Mouse (Mus musculus) mesoderm, embryonic 11.5 days (tissue): ENCODE results near the gene Hdac7.

Experiments used
- DNase-seq: peaks from one replicate; pipeline ENCODE4 v3.0.0-alpha.2; 2012; ENCODE audit warnings: low read depth, low spot score

Hdac7 gene

GRCm38 (mm10) chr15:97854551-97854950 is 10.2 kb upstream of the Hdac7 start:
- no peak for DNase-seq

- DNase-seq = no peak
Measured at GRCm38 (mm10) chr15:97854059-97854458, 9.8 kb upstream of the Hdac7 start.

- no peak for DNase-seq
Measured at GRCm38 (mm10) chr15:97852291-97852690, 8.0 kb upstream of the Hdac7 start.

GRCm38 (mm10) chr15:97851011-97851410 is 6.7 kb upstream of the Hdac7 start:
- no peak for DNase-seq

GRCm38 (mm10) chr15:97850441-97850840 is 6.1 kb upstream of the Hdac7 start:
- peak; percentile 39 for DNase-seq

- DNase-seq = peak; percentile 92
Measured at GRCm38 (mm10) chr15:97849116-97849911, 5.0 kb upstream of the Hdac7 start.

- DNase-seq = no peak
Measured at GRCm38 (mm10) chr15:97847866-97848265, 3.6 kb upstream of the Hdac7 start.

- DNase-seq = no peak
Measured at GRCm38 (mm10) chr15:97847285-97847684, 3.0 kb upstream of the Hdac7 start.

GRCm38 (mm10) chr15:97846121-97846882 is 2.0 kb upstream of the Hdac7 start:
- no peak for DNase-seq

GRCm38 (mm10) chr15:97843247-97843651 is 1.1 kb downstream of the Hdac7 start:
- no peak for DNase-seq

- DNase-seq = no peak
Measured at GRCm38 (mm10) chr15:97842058-97842457, 2.2 kb downstream of the Hdac7 start.

GRCm38 (mm10) chr15:97841383-97841782 is 2.9 kb downstream of the Hdac7 start:
- no peak for DNase-seq

- DNase-seq = no peak
Measured at GRCm38 (mm10) chr15:97840781-97841180, 3.5 kb downstream of the Hdac7 start.

GRCm38 (mm10) chr15:97839991-97840455 is 4.3 kb downstream of the Hdac7 start:
- DNase-seq = peak; percentile 64

- DNase-seq = no peak
Measured at GRCm38 (mm10) chr15:97839473-97839872, 4.8 kb downstream of the Hdac7 start.

GRCm38 (mm10) chr15:97839012-97839411 is 5.3 kb downstream of the Hdac7 start:
- DNase-seq = no peak

GRCm38 (mm10) chr15:97838395-97838794 is 5.9 kb downstream of the Hdac7 start:
- no peak for DNase-seq

GRCm38 (mm10) chr15:97837491-97838061 is 6.7 kb downstream of the Hdac7 start:
- DNase-seq = no peak

- DNase-seq = no peak
Measured at GRCm38 (mm10) chr15:97836894-97837247, 7.4 kb downstream of the Hdac7 start.

GRCm38 (mm10) chr15:97836153-97836893 is 8.0 kb downstream of the Hdac7 start:
- DNase-seq = no peak

- DNase-seq = no peak
Measured at GRCm38 (mm10) chr15:97832764-97833479, 11.4 kb downstream of the Hdac7 start.
